Mouse (Mus musculus) left cerebral cortex, adult 11 months (tissue): ENCODE measurements around the gene Ube2d1.

Experiments used
- DNase-seq: peaks from one replicate; pipeline ENCODE4 v3.0.0; 2022; ENCODE audit warnings: low spot score

Ube2d1 gene

DNA sequence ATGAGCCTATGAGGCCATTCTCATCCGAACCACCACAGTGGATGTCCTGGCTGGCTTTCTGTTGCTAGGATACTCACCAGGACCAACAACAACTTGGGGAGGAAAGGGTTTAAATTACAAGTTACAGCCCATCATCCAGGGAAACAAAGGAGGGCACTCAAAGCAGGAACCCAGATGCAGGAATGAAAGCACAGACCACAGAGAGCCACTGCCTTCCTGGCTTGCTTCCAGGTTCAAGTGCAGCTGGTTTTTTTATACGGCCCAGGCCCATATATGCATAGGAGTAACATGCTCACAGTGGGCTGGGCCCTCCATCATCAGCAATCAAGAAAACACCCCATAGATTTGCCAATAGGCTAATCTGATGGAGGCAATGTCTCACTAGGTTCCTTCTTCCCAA is 62.4 kb downstream of the Ube2d1 start:
- no peak for DNase-seq

DNA sequence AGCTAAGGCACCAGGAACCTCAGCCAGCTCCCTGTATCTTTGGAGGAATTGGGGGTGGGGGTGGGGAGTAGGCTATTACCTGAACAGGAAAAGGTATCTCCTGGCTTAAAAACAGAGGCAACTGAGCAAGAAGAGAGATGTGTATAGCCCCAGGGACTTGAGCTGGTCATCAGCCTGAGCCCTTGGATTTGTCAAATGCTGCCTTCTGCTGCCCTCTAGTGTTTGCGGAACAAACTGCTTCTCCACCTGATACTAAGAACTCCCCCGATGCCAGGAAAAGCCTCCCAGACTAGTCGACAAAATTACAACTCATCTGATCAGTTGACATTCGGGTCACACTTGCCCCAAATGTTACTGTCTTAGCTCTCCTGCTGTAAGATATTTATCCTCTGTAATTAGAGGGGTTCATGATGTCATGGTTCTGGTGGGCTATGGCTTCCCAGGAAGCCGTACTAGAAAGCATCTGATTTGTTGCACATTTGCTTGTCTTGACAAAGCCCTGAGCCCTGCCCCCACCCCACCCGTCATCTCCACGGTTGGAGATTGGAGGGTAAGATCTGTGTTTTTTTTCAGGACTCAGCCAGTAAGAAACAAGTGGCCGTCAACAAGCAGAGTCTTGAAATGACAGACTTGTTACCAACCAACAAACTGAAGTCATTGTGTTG is 66.7 kb downstream of the Ube2d1 start:
- peak; percentile 57 for DNase-seq

DNA sequence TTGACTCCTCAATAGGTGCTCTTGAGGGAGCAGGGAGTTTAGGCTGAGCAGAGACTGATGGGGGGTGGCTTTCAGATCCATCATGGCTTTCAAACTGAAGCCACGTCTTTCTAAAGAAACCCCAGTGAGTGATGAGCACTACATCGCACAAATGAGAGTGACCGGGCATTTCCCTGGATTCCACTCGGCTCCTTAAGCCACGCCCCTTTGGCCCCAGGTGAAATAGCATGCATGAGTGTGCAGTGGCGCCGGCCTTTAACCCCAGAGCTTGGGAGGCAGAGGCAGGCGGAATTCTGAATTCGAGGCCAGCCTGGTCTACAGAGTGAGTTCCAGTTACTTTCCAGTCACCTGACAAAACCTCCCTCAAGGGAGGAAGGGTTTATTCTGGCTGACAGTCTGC is 69.1 kb downstream of the Ube2d1 start:
- no peak for DNase-seq
